Mouse (Mus musculus) embryo, embryonic 10.5 days (tissue): ENCODE results near the gene Dpep3.

Source experiments
- DNase-seq: peaks from one replicate; pipeline ENCODE4 v3.0.0-alpha.2; 2015; ENCODE audit warnings: low spot score

The Dpep3 gene

GRCm38 (mm10) chr8:105975363-105975762 lies 3.9 kb downstream of the Dpep3 start:
- peak; percentile 17 for DNase-seq

- no peak for DNase-seq
Observed at GRCm38 (mm10) chr8:105971019-105971720, 8.1 kb downstream of the Dpep3 start.

GRCm38 (mm10) chr8:105969367-105969766 lies 9.9 kb downstream of the Dpep3 start:
- DNase-seq: no peak

GRCm38 (mm10) chr8:105966692-105967311 lies 12.4 kb downstream of the Dpep3 start:
- peak; percentile 63 for DNase-seq

- peak; percentile 87 for DNase-seq
Observed at GRCm38 (mm10) chr8:105965905-105966341, 13.3 kb downstream of the Dpep3 start, which contains the start of gene Slc12a4. Gene Slc12a4, minus strand, starts transcription at chr8:105966097.

- DNase-seq: peak; percentile 46
Observed at GRCm38 (mm10) chr8:105965266-105965904, 13.8 kb downstream of the Dpep3 start.

- peak; percentile 5 for DNase-seq
Observed at GRCm38 (mm10) chr8:105964506-105965265, 14.5 kb downstream of the Dpep3 start.

GRCm38 (mm10) chr8:105961536-105961935 lies 17.7 kb downstream of the Dpep3 start:
- no peak for DNase-seq

- no peak for DNase-seq
Observed at GRCm38 (mm10) chr8:105961101-105961500, 18.1 kb downstream of the Dpep3 start.

- DNase-seq: no peak
Observed at GRCm38 (mm10) chr8:105959350-105959749, 19.9 kb downstream of the Dpep3 start.

GRCm38 (mm10) chr8:105957813-105958212 lies 21.4 kb downstream of the Dpep3 start:
- DNase-seq: no peak

GRCm38 (mm10) chr8:105956556-105956955 lies 22.7 kb downstream of the Dpep3 start:
- DNase-seq: no peak

GRCm38 (mm10) chr8:105951057-105951659 lies 28.1 kb downstream of the Dpep3 start:
- DNase-seq: peak; percentile 6

GRCm38 (mm10) chr8:105949350-105949749 lies 29.9 kb downstream of the Dpep3 start:
- no peak for DNase-seq

- no peak for DNase-seq
Observed at GRCm38 (mm10) chr8:105943321-105943739, 35.9 kb downstream of the Dpep3 start, which contains the start of gene Lcat. Gene Lcat, minus strand, starts transcription at chr8:105943382.

GRCm38 (mm10) chr8:105942542-105942941 lies 36.7 kb downstream of the Dpep3 start:
- DNase-seq: no peak

- DNase-seq: no peak
Observed at GRCm38 (mm10) chr8:105942026-105942425, 37.2 kb downstream of the Dpep3 start.

- DNase-seq: peak; percentile 53
Observed at GRCm38 (mm10) chr8:105938306-105938669, 40.9 kb downstream of the Dpep3 start, which contains the start of gene Psmb10. Gene Psmb10, minus strand, starts transcription at chr8:105938444.

GRCm38 (mm10) chr8:105937496-105938305 lies 41.5 kb downstream of the Dpep3 start:
- peak; percentile 39 for DNase-seq

- peak; percentile 96 for DNase-seq
Observed at GRCm38 (mm10) chr8:105936866-105937475, 42.3 kb downstream of the Dpep3 start.
